Mouse (Mus musculus): ENCODE results near the gene Bcat2.

GRCm38 (mm10) chr7:45522957-45523676 is 46.8 kb upstream of the Bcat2 start:
- TF ChIP-seq POLR2A (IDR thresholded peaks at IDR 0.05; ENCODE audit: control insufficient read depth, extremely low read depth, insufficient read depth, low read length, poor library complexity) = no peak
- no peak for TF ChIP-seq CTCF (IDR thresholded peaks at IDR 0.05; ENCODE audit: borderline replicate concordance, control insufficient read depth, extremely low read depth, insufficient read depth, low read length, poor library complexity)
